Mouse (Mus musculus) kidney, adult 18-20 months (tissue): ENCODE results near the gene Krt36.

Source experiments
- DNase-seq: peaks from one replicate; pipeline ENCODE4 v3.0.0; 2021

Krt36 gene

DNA sequence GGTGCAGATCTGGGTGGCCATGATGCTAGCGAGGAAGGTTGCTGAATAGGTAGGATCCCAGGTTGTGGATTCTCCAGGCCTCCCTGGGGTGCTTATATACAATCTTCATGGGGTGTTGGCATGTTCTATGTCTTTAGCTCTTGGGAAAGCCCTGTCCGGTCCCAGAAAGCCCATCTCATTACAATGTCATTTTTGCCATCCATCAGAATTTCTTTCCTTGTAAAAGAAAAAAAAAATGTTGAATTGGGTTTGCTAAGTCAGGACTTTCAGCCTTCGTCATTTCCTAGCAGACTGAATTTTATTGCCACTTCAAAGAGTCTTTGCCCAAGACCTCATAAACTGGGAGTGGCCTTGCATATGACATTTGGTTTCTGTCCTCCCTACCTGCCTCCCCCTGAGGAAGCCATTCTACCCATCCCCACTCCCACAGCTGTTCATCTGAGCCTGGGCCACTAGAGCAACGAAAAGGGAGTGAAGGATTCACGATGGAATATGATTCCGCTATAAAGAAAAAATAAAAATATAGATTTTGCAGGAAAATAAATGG, at the start of gene Krt36:
Krt36 (minus strand) TSS at position 51 of the 547 bp plus-strand sequence.
- DNase-seq, result no peak

DNA sequence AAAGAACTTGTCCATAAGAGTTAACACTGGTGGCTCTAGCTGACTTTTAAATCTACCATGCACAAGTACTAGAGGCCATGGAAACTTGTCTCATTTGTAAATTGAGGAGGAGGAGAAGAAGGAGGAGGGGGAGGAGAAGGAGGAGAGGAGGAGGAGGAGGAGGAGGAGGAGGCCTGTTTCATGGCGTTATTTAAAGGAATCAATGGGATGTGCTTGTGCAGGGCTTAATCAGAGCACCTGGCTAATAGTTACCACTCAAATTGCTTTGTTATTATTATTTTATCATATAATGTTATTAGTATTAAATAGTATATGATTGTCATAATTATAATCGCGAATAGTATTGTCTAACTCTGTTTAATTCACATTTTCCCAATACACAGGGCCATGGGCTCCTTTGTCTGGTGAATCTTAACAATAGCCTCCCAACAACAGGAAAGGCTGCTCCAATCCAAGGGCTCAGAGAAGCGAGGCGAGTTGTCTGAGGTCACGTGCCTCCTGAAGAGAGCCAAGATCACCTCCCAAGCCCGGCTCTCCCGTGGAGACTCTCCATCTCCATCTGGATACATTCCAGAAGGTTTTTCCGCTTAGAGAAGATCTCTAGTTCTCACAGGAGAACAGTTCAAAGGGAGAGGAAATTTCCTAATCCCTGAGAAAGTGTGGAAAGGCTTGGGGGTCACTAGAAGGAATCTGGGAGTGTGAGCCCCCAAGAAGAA, 43.3 kb upstream of the Krt36 start, which contains the start of gene Krt19:
Krt19 (minus strand) TSS at position 51 of the 716 bp plus-strand sequence.
- DNase-seq, result no peak

DNA sequence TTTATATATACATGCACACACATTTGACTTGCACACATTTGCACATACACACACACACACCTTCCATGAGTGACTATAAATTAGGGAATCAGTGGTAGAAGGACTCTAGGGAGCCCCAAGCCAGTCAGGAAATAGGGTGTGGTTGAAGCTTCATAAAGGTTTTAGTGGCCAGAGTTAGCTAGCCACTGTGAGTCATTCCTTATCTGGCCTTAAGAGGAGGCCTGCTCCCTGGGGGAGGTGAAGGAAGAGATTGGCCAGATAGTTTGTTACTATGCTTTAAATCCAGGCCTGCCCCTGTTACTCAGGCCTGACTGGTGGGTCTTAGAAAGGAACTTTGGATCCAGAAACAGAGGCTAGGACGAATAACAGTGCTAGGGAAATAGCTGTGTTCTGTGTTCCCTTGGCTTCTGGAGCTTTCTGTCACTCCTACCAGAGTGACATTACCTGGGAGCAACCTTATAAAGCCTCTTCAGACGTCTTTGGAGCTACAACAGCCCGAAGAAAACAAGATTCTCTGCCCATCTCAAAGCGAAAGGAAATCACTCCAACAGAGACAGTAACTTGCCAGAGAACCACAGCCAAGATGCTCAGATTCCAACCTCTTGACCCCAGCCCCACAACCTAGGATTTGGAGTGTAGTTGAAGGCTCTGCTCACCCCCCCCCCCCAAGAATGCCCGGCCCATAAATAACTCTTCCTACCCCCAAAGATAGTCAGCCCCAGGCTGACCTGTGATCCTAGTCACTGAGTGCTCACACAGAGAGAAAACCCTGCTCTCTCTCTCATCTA, 42.3 kb upstream of the Krt36 start:
- no peak for DNase-seq

DNA sequence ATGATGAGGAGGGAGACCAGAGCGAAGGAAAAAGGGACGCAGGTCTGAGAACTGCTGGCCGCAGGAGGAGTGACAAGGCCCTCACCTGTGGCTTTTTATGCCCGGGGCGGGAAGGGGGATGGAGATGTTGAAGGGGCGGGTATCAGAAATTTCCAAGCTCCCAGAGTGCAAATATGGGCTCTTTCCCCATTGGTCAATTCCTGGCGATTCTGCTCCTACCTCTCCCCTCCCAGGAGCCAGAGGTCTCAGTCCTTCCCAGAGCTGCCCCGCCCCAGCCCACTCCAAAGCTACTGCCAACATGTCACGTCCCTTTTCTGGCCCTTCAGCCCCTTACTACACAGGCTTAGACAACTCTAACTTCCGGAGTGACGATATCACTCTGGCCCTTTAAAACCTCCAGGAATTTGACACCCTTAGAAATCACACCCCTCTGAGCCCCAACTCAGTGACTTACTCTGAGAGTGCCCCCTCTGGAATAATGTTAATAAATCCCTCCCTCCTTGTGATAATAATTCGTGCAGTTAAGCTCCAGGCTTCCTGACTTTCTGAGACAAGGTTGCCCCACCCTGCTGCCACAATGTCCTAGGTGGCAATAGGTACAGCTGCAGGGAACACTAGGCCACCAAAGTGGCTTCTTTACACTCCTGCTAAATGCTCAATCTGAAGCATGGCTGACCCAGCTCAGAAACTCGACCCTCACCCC, 40.6 kb upstream of the Krt36 start:
- no peak for DNase-seq

DNA sequence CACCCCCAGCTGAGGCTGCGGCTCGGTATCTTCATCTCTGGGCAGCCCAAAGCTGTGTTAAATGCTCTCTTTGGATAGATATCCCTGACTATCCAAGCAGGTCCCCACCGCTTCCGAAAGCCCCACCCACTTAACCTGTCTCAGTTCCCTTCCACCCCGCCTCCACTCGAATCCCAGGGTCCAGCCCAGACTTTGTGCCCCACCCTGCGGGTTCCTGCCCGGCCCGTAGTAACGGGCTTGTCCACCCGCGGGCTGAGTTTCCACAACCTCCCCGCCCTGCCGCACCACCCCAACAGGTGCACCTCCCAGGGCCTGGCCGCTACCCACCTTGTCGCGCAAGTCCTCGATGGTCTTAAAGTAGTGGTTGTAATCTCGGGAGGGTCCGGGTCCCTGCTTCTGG, 39.7 kb upstream of the Krt36 start:
- DNase-seq, result peak; percentile 18

DNA sequence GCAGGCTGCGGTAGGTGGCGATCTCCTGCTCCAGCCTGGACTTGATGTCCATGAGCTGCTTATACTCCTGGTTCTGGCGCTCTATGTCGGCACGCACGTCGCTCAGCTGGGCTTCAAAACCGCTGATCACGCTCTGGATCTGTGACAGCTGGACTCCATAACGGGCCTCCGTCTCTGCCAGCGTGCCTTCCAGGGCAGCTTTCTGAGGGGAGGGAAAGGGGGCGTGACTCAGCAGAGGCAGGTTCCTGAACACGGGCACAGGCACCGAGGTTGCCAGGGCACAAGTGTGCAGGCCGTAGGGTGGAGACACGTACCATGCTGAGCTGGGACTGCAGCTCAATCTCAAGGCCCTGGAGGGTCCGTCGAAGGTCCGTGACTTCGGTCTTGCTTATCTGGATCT, 35.5 kb upstream of the Krt36 start:
- peak; percentile 10 for DNase-seq

DNA sequence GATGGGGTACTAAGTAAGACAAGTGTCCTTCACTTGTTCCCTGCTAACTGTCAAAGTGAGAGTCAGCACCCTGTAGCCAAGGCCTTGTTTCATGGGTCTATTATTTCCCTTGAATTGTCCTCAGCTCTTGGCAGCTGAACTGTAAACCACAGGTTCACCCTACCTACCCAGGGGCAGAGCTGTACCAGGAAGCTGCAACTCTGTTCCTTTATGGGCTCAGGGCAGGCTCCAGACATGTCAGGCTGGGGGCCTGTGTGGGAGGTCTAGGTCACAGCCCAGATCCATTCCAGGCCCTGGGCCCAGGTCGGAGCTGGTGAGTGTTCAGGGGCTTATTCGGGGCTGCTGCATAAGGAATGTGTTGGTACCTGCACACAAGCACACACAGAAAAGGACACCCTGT, 34.0 kb upstream of the Krt36 start:
- DNase-seq, result no peak

DNA sequence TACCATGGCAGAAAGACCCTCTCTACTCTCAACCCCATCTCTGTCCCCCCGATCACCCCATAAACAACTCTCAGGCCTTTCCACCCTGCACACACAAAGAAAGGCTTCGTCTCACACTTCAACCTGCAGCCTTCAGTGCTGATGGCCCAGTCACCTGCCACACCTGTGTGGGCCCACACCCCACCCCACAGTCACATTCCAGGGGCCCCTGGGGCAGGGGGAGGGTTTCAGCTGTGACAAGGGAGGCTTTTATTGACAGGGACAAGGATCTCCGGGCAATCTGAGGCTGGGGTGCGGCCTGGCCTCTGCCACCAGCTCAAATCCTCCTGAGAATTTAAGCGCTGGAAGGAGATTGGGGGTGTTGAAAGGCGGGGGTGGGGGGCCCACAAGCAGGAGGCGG, 33.4 kb upstream of the Krt36 start:
- DNase-seq, result no peak

DNA sequence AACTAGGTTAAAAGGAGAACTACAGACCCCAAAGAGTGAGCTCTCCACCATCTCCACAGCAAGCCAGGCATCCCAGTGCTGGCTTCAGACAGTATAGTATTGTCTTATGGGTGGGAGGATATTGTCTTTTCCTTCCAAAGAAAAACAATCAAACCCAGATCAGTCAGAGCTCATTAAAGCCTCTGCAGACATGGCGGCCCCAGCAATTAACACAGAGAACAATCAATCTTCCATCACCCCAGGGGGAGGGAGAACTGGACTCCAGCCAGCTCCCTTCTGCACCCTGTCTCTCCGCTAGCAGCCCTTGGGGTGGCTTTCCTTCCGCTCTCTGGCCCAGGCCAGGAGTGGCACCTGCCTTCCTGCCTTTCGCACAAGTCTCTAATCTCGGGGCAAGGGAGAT, 32.3 kb upstream of the Krt36 start:
- no peak for DNase-seq

DNA sequence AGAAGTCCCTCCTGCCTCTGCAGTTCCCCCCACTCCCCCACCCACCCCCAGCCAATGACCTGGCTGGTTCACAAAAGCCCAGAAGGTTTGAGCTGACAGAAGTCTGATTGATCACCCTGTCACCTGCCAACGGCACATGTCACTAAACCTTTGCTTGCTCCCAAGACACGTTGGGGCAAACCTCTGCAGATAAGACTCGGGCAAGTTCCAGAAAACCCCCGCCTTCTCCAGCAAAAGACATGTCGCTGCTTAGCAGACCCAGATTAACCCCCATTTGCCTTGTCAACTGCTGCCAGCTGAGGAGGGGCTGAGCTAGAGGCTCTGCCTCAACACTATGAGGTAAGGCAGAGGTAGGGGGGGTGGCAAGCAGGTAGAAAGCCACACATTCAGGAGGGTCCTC, 31.1 kb upstream of the Krt36 start:
- DNase-seq, result no peak

DNA sequence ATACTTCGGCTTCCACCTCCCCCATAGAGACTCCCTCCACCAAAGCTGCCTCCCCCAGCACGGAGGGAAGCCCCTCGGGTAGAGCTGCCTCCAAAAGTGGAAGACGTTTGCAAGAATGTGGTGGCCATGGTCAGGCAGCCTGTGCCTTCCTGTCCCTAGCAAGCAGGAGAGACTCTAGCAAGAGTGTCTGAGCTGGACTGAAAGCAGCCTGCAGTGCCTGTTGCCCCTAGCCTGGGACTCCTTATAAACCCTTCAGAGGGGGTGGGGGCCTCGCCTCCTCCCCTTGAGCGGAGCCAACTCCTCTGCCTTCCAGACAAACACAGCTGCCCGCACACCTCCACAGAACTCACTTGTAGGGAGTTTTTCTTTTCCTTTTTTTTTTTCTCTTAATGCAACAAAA, 30.3 kb upstream of the Krt36 start, which contains the start of gene Krt15:
Krt15 (minus strand) TSS at position 198 of the 400 bp plus-strand sequence.
- DNase-seq, result no peak

DNA sequence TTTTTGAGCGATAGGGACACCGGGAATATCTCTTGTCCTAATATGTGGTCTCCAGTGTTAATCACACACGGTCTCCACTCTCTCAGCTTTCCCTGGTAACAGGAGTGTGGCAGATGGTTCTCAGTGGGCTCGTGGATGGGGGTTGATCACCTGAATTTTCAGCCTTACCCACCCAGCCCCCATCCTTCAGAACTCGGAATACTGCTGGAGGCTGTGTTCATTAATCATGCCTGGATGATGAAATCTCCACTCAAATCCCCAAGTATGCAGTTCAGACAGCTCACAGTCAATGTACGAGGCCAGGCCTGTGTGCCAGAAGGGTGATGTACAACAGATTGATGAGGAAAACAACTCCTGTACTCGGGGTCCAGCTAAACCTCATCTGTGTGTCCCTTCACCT, 19.5 kb upstream of the Krt36 start:
- no peak for DNase-seq

DNA sequence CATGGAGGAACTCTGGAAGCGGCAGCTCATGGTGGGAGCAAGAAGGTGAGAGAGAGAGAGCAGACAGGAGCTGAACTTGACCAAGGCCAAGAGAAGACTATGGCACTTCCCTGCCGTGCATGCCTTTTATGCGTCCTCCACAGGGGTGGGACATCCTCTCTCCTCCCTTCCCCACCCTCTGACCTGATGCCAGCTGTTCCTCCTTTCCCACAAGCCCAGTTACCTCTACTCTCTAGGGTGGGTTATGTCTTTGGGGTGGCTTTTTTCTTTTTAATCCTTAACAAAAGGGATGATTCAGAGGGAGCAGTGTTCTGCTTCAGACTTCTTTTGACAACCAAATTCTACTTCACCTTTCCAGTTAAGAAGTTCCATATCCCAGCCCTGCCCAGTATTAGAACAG, 16.0 kb upstream of the Krt36 start, which contains the start of gene Krt13:
Krt13 (minus strand) TSS at position 101 of the 400 bp plus-strand sequence.
- DNase-seq, result no peak

DNA sequence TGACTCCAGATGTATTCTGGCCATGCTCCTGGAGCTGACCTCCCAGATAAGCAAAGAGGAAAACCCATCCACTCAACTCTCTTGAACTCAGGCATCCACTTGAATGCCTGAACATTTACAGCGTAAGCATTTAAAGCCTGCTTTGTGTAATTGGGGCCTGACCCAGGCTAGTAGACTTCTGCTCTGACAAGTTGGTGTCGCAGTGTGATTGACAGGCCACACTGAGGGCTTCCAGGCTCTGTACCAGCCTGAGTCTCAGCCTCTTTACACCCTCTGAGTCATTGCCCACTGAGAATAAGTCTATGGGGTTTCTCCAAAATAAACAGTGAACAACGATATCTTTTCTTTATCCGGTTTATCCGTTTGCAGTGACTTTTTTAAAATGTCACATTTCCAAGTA, 14.9 kb upstream of the Krt36 start:
- no peak for DNase-seq

DNA sequence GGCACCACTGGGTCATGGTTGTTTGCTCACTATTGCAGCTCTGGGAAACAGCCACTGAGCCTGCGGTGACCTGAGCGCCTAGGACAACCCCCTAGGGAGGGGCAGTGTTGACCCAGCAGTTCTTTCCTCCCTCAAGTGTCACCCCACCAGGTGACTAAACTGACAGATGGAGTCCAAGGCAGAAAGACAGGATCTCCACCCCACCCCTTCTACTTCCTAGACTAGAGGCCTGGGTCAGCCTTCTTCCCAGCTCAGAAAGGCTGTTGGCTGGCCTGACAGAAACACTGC, 8.3 kb upstream of the Krt36 start:
- no peak for DNase-seq

DNA sequence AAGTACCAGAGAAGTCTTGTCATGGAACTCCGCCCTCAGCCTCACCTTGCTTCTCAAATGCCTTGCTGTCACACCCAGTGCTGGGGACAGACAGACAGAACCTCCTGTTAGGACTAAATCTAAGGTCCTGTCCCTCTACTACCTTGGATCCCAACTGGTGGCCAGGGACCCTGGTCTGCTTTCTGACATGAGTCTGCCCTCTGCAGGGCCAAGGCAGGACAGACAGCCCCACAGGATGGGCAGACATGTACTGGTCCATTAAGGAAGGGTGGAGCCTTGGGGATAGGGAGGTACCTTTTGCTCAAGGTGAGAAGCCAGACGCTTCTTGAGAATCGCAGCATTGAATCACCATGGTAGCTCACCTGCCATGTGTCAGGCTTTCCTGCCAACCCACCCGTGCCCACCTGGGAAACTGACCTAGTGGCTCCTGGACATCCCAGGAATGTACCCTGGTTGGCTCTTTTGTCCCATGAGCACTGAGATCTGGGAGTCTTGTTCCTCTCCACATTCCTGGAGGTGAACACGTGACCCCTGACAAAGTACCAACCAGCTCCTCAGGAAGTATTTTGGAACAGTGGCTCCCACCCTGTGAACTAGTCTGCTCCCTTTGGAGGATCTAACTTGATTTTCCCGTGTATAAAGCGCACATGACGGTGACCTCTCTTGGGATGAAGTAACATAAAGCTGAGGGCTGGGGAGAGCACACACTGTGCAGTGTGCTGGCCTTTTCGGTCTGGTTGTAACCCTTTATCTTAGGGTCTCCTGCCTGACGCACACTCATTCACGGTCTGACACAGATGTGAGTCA, 7.7 kb upstream of the Krt36 start:
- DNase-seq, result no peak

DNA sequence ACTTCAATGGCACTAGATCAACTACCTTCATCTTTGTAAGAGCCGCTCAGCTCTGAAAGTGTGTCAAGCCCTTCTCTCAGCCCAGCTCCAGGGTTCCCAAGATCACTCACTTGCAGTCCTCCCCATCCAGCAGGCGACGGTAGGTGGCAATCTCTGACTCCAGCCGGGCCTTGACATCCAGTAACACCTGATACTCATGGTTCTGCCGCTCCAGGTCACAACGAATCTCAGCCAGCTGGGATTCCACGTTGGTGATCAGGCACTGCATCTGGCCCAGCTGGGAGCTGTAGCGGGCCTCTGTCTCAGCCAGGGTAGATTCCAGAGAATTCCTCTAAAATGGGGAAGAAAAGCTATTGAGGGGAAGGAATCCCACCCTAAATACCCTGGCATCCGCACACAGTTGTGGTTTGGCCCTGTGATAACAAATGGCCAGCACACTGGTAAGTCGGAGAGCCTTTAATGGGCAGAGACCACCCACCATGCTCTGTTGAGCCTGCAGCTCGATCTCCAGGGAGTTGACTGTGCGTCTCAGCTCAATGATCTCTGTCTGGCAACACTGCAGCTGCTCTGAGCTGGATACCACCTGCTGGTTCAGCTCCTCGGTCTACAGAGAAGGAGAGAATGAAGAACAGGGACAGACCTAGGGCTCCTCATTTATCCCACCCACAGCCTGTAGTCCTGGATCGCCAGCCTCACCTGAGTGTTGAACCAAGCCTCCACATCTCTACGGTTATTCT, 2.6 kb downstream of the Krt36 start:
- DNase-seq, result no peak

DNA sequence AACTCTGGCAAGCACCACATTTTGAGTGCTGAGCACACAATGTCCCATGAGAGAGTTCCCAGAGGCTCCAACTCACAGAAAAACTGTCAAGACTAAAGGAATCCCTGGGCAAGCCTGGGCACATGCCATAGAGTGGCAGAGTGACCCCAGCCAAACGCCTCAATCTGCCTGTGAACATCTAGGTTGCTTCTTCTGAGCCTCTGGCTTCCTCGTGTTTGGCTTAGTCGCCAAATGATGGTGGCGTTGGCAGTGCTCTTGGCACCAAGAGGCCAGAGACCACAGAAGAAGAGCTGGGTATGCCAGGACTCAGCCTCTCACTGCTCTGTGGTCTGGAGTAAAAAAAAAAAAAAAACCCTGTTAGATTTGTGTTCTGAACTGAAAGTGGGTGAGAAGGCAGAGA, 5.0 kb downstream of the Krt36 start:
- DNase-seq, result no peak

DNA sequence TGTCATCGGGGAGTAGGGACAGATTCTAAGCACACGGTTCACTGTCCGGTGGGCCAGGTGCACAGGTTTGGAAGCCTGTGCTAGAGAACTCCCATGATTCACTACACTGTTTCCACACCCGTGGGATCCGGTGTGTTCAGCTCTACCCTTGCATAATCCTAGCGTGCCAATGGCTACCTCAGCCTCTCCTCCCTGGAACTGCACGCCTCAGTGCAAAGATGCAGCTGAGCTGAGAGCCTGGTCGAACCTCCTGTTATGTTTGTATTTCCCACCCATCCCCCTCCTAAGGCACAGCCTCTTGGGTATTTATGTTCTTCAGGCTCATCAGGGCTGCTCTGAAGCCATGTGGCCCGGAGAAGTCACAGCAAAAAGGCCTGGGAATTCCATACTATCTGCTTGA, 7.6 kb downstream of the Krt36 start:
- no peak for DNase-seq

DNA sequence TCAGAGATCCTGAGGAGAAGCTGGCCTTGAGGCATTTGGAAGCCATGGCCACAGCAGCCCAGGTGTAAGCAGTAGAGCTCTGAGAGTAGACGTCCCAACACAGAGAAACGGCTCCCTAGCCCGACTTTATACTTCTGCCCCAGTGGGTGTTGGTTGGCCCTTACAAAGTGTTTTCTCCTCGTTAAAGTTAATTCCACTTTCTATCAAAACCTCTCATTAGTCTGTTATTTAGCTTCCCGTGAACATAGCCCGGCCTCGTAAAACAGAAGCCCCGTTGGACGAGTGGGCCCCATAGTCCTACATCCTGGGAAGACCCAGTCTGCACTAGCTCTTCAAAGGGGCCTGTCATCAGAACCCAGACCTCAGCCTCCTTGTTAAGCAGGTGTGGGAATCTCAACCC, 9.3 kb downstream of the Krt36 start, which contains the start of gene Krt35:
Krt35 (minus strand) TSS at position 101 of the 400 bp plus-strand sequence.
- DNase-seq, result no peak

DNA sequence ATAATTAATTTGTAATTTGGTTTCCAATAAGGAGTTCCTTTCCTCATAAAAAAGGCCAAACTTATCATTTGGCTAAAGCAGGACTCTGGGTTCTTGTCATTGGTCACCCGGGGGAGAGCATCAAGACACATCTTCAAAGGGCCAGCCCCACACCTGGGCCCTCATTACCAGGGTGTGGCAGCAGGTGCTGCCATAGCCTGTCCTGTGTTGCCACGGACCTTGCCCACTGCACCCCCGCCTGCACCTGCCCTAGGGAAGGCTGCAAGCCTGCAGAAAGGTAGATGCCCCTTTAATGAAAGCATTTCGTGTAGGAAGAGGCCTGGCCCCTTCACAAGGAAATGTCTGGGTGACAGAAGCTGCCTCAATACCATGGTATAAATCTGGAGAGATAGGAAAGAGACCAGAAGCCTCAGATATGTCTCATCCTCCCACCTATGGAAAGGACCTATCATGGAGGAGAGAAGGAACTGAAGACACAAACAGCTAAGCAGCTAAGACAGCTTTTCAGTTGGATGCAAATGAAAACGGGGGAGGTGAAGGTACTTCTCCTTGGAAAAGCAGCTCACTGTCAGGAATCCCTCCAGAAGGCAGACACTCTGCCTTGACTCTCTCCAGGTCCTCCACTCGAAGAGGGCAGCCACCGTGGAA, 16.9 kb downstream of the Krt36 start:
- DNase-seq, result no peak
